Mouse (Mus musculus) liver, postnatal 0 days (tissue): ENCODE data around the gene Mrpl19. TPM values are rescaled to one million over a fixed set of nuclear protein-coding genes. Genes with fewer than 3 reads are reported as not detected.

ENCODE experiments used
- ATAC-seq: fragments of 200-750 bp; cut with Nextera tagmentation; 2 replicates; pipeline ENCODE4 v1.8.0; 2017; ENCODE audit warnings: mild to moderate bottlenecking, moderate library complexity
- DNase-seq: peaks from one replicate; pipeline ENCODE4 v3.0.0-alpha.2; 2016
- H3K27ac ChIP-seq: fragments of 300-500 bp; sonication (generic); 2 replicates; pipeline ENCODE4 v1.5.1; 2014; ENCODE audit warnings: antibody characterized with exemption, moderate library complexity, mild to moderate bottlenecking, low read depth
- H3K27me3 ChIP-seq: fragments of 300-500 bp; sonication (generic); 2 replicates; pipeline ENCODE4 v1.6.1; 2014; ENCODE audit warnings: low read length, control low read depth, mixed read lengths; ENCODE audit not compliant: insufficient read depth
- H3K36me3 ChIP-seq: fragments of 300-500 bp; sonication (generic); replicated peaks from 2 replicates; pipeline ENCODE4 v1.6.1; 2014; ENCODE audit warnings: mild to moderate bottlenecking, control low read depth, low read length, moderate library complexity, mixed read lengths; ENCODE audit not compliant: insufficient read depth
- H3K4me1 ChIP-seq: fragments of 300-500 bp; sonication (generic); 2 replicates; pipeline ENCODE4 v1.6.1; 2014; ENCODE audit warnings: antibody characterized with exemption, mild to moderate bottlenecking, control low read depth; ENCODE audit not compliant: insufficient read depth
- H3K4me2 ChIP-seq: fragments of 300-500 bp; sonication (generic); 2 replicates; pipeline ENCODE4 v1.6.1; 2014; ENCODE audit warnings: low read depth, mild to moderate bottlenecking, low read length, moderate library complexity, mixed read lengths
- H3K4me3 ChIP-seq: fragments of 300-500 bp; sonication (generic); 2 replicates; pipeline ENCODE4 v1.5.1; 2014; ENCODE audit warnings: low read depth, low read length
- H3K9ac ChIP-seq: fragments of 300-500 bp; sonication (generic); replicated peaks from 2 replicates; pipeline ENCODE4 v1.6.1; 2014; ENCODE audit warnings: mild to moderate bottlenecking, moderate library complexity
- H3K9me3 ChIP-seq: fragments of 300-500 bp; sonication (generic); 2 replicates; pipeline ENCODE4 v1.6.1; 2016; ENCODE audit warnings: mild to moderate bottlenecking, control low read depth, low read length, mixed read lengths
- CTCF ChIP-seq: sonication (generic); IDR thresholded peaks from 2 replicates; pipeline ENCODE4 v1.5.1; 2016; ENCODE audit warnings: antibody characterized with exemption, low read depth
- EP300 ChIP-seq: IDR thresholded peaks from 2 replicates; pipeline ENCODE4 v1.6.1; 2016; ENCODE audit warnings: antibody characterized with exemption, low read depth, mild to moderate bottlenecking
- WGBS: fragments of 180-500 bp; shearing (Covaris S2); extraction: QIAGEN DNeasy Blood & Tissue Kit; methylation state at CpG from one replicate; pipeline ENCODE4 v1.1.7; 2014; ENCODE audit not compliant: insufficient replicate concordance; 5-methylcytosine and 5-hydroxymethylcytosine counted together
- polyA plus RNA-seq: library from polyadenylated mRNA; unstranded; fragments of >200 nt; fragmentation: Nextera tagmentation; extraction: Ambion mirVana; gene quantifications from 2 replicates; pipeline ENCODE4 v1.2.1, GENCODE M21; 2015

Gene Mrpl19
- polyA plus RNA-seq, 1 experiment from 2014 or later = 14.2 TPM

DNA sequence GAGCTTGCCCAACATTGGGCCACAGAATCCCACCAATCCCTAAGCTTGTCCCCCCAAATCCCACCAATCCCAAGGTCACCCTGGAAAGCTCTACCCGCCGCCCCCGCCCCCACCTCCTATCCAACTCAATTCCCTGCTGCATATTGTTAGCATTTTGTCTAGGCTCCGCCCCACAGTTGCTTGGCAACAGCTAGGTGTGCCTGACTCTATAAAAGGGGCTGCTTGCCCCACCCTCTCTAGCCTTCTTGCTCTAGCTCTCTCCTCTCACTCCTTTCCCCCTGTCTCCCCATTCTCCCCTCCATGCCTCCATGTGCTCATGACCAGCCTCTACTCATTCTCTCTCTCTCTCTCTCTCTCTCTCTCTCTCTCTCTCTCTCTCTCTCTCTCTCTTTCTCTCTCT lies 54.0 kb downstream of the Mrpl19 start:
- Histone ChIP-seq H3K4me2 (no peak overlapping the region), H3K36me3 (no peaks in the 10 kb centered on the region), H3K27ac (no peak overlapping the region), H3K9me3 (no peaks in the 10 kb centered on the region), H3K9ac (no peak overlapping the region), H3K4me3 (no peak overlapping the region), H3K4me1 (no peaks in the 10 kb centered on the region), H3K27me3 (no peaks in the 10 kb centered on the region)
- TF ChIP-seq CTCF (no peak), EP300 (no peak)
- ATAC-seq (no peak), DNase-seq (no peak)
- WGBS = 72% methylated on average over 4 of the region's 4 CpGs

DNA sequence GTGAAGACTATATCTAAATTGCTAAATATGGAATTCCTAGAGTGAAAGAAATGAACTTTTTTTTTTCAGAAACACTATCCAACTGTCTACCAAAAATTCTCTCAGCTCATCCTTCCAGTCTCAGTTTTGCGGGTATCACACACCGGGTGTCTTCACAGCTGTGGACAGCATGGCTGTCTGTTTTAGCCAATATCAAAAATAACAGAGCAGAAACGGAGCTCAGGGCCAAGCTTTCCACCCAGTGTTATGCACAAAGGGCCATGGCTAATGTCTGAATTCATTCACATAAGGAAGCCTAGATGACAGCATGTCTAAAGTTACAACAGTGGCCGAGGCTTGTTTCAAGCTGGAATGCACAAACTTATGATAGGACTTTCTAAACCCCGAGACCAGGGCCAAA lies 54.5 kb downstream of the Mrpl19 start:
- Histone ChIP-seq H3K36me3 (no peaks in the 10 kb centered on the region), H3K9me3 (no peaks in the 10 kb centered on the region), H3K27ac (no peak overlapping the region), H3K4me1 (no peaks in the 10 kb centered on the region), H3K4me2 (no peak overlapping the region), H3K27me3 (no peaks in the 10 kb centered on the region), H3K4me3 (no peak overlapping the region), H3K9ac (no peak overlapping the region)
- ATAC-seq (no peak), DNase-seq (no peak)
- WGBS = 79% methylated on average over 5 of the region's 5 CpGs
- TF ChIP-seq EP300 (no peak), CTCF (no peak)

DNA sequence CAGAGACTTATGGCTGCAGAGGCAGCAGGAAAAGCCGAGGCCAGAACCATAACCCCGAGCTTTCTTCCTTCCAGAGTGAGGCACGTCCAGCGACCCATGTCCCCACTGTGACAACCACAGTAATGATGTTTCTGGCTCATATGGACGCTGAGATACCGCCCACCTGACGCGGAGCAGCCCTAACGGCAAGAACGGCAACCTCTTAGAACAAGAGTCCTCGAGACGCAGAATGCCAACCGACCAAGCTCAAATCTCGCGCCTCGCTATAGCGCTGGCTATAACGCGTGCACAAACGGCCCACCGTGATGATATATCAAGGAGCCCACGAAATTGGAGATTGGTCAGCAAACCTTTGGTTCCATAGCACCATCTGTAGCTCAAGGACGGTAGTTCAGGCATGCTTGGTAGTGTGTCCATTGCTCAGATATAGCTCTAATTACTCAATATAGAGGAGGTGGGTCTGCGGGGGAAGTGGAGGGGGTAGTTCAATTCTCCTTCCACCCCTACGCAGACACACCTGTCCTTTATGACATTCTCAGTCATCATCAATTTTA lies 55.4 kb downstream of the Mrpl19 start:
- no peak overlapping the region for H3K4me2 ChIP-seq
- WGBS = 78% methylated on average over 25 of the region's 25 CpGs

More for the DNA sequence above, 55.4 kb downstream of the Mrpl19 start:
- Histone ChIP-seq H3K9ac (no peak overlapping the region), H3K9me3 (no peaks in the 10 kb centered on the region), H3K4me3 (no peak overlapping the region), H3K27me3 (no peaks in the 10 kb centered on the region), H3K4me1 (no peaks in the 10 kb centered on the region), H3K27ac (no peak overlapping the region), H3K36me3 (no peaks in the 10 kb centered on the region)
- TF ChIP-seq EP300 = no peak
- TF ChIP-seq CTCF = no peak
- ATAC-seq (no peak), DNase-seq (no peak)

Other genes with a start within 250 kb of the Mrpl19 start
- gene Gcfc2, start 42.3 kb downstream of the Mrpl19 start, polyA plus RNA-seq = 1.7 and 2.0 TPM in 2 replicates
- 40.0 and 46.7 TPM in 2 replicates for gene Eva1a, start 75.1 kb upstream of the Mrpl19 start, polyA plus RNA-seq